Mouse (Mus musculus) stomach, embryonic 14.5 days (tissue): ENCODE results near the gene Arhgef12. TPM values are rescaled to one million over a fixed set of nuclear protein-coding genes. Genes with fewer than 3 reads are reported as not detected.

Source experiments
- ATAC-seq: fragments of 200-750 bp; cut with Nextera tagmentation; 2 replicates; pipeline ENCODE4 v1.8.0; 2017; ENCODE audit warnings: low read depth, moderate TSS enrichment; ENCODE audit not compliant: insufficient number of reproducible peaks, insufficient read depth, low FRiP score
- H3K27ac ChIP-seq: fragments of 300-500 bp; sonication (generic); 2 replicates; pipeline ENCODE4 v1.5.1; 2014; ENCODE audit warnings: mild to moderate bottlenecking, low read length, moderate library complexity, mixed read lengths
- H3K27me3 ChIP-seq: fragments of 300-500 bp; sonication (generic); 2 replicates; pipeline ENCODE4 v1.6.1; 2014; ENCODE audit warnings: low read length, control low read depth, mixed read lengths; ENCODE audit not compliant: control insufficient read depth, insufficient read depth
- H3K36me3 ChIP-seq: fragments of 300-500 bp; sonication (generic); 2 replicates; pipeline ENCODE4 v1.6.1; 2014; ENCODE audit warnings: mild to moderate bottlenecking, control low read depth, low read length, moderate library complexity, mixed read lengths; ENCODE audit not compliant: control insufficient read depth, insufficient read depth
- H3K4me1 ChIP-seq: fragments of 300-500 bp; sonication (generic); 2 replicates; pipeline ENCODE4 v1.6.1; 2014; ENCODE audit warnings: low read length, control low read depth, mixed read lengths; ENCODE audit not compliant: control insufficient read depth, insufficient read depth
- H3K4me2 ChIP-seq: fragments of 300-500 bp; sonication (generic); replicated peaks from 2 replicates; pipeline ENCODE4 v1.6.1; 2014; ENCODE audit warnings: low read depth, low read length, control low read depth
- H3K4me3 ChIP-seq: fragments of 300-500 bp; sonication (generic); 2 replicates; pipeline ENCODE4 v1.5.1; 2014; ENCODE audit warnings: low read depth, low read length, control low read depth
- H3K9ac ChIP-seq: fragments of 300-500 bp; sonication (generic); replicated peaks from 2 replicates; pipeline ENCODE4 v1.6.1; 2014; ENCODE audit warnings: low read depth, mild to moderate bottlenecking, control low read depth, low read length, moderate library complexity, mixed read lengths
- H3K9me3 ChIP-seq: fragments of 300-500 bp; sonication (generic); 2 replicates; pipeline ENCODE4 v1.6.1; 2016; ENCODE audit warnings: low read depth, low read length, control low read depth; ENCODE audit not compliant: control insufficient read depth
- WGBS: fragments of 180-500 bp; shearing (Covaris S2); extraction: QIAGEN DNeasy Blood & Tissue Kit; methylation state at CpG from one replicate; pipeline ENCODE4 v1.1.7; 2014; 5-methylcytosine and 5-hydroxymethylcytosine counted together
- polyA plus RNA-seq: library from polyadenylated mRNA; unstranded; fragments of >200 nt; fragmentation: Nextera tagmentation; extraction: Ambion mirVana; gene quantifications from 2 replicates; pipeline ENCODE4 v1.2.1, GENCODE M21; 2014

Arhgef12 gene
- polyA plus RNA-seq, 1 experiment from 2014 or later: 30.3 TPM

DNA sequence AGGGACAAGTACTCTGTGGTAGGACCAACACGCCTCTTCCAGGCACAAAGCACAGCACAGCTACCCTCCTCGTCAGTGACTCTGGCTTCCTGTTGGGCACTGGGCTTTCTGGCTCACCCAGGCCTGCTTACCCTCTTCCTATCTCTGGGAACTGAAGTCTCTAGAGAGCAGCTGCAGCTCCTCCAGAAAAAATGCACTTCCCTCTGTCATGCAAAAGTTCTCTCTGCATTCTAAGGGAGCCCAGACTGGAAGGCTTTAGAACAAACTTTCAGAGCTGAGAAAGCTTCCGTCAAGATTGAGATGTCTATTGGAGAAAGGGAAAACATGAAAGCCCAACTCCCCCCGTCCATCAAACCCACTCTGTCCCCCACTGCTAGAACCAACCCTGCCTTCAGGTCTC lies 164.9 kb downstream of the Arhgef12 start:
- Histone ChIP-seq H3K9ac (no peak overlapping the region), H3K4me1 (peaks cover 20% of the 10 kb centered on the region), H3K27ac (peak overlapping the region; percentile 48), H3K4me3 (no peak overlapping the region), H3K27me3 (no peaks in the 10 kb centered on the region), H3K36me3 (no peaks in the 10 kb centered on the region), H3K9me3 (no peaks in the 10 kb centered on the region), H3K4me2 (no peak overlapping the region)
- WGBS: 60% methylated on average over 4 of the region's 4 CpGs
- no peak for ATAC-seq

DNA sequence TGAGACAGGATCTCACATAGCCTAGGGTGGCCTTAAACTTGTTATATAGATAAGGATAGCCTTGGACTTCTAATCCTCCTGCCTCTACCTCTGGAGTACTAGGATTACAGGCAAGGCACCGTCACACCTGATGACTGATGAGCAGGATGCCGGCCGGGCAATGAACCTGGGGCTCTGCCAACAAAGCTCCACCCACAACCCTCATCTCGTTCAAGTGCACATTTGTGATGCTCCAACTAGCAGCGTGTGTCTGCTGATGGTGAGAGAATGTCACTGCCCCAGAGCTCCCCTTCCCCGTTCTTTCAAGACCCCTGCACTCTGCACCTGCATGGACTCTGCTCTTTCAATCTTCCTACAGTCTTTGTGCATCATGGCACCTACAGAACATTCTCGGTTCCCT lies 174.9 kb downstream of the Arhgef12 start:
- no peak for ATAC-seq
- no peaks in the 10 kb centered on the region for H3K9me3 ChIP-seq
- no peak overlapping the region for H3K4me3 ChIP-seq
- no peak overlapping the region for H3K4me2 ChIP-seq
- H3K9ac ChIP-seq: no peak overlapping the region
- H3K27ac ChIP-seq: no peak overlapping the region
- H3K36me3 ChIP-seq: no peaks in the 10 kb centered on the region
- H3K27me3 ChIP-seq: no peaks in the 10 kb centered on the region
- WGBS: 26% methylated on average over 7 of the region's 7 CpGs
- H3K4me1 ChIP-seq: peaks cover 6% of the 10 kb centered on the region

DNA sequence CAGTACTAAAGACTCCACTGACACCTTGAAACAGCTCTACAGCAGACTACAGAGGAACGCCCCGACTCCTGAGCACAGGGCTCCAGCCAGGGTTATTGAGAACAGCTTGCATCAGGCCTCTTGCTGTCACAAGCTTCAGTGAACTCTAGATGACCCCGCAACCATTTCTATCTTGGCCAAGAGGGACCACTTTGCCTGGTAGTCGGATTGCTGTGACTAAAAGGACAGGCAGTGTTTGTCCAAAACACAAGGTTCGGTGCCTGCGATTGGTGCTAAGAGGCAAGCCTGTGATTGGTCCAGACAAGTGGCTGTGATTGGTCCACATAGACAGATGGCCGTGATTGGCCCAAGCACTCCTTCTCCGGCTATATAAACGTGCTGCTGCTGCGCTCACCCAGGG lies 179.5 kb downstream of the Arhgef12 start:
- no peak; the same call in 1 of the 2 replicates for ATAC-seq
- Histone ChIP-seq H3K9me3 (no peaks in the 10 kb centered on the region), H3K36me3 (no peaks in the 10 kb centered on the region), H3K4me1 (peaks cover 9% of the 10 kb centered on the region), H3K9ac (no peak overlapping the region), H3K27me3 (no peaks in the 10 kb centered on the region), H3K4me3 (no peak overlapping the region), H3K4me2 (no peak overlapping the region), H3K27ac (no peak overlapping the region)
- 52% methylated on average over 10 of the region's 10 CpGs for WGBS

DNA sequence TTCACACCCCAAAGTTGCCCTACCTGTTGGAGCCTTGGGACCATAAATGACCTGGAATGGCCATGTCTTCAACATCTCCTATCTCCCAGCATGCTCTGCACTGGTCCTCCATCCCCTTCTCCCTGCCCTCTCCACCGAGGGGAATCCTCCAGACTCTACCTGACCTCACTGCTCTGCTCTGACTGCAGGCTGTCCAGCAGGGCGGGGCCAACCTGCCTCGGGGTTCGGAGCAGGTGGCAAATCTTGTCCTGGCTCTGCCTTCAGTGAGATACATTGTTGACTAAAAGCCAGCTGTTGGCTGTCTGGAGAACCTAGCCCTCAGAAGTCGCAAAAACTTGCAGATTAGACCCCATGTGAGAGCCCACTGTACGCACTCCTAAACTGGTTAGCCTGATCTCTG lies 180.5 kb downstream of the Arhgef12 start:
- Histone ChIP-seq H3K27ac (no peak overlapping the region), H3K4me3 (no peak overlapping the region), H3K4me2 (no peak overlapping the region), H3K9me3 (no peaks in the 10 kb centered on the region), H3K36me3 (no peaks in the 10 kb centered on the region), H3K9ac (no peak overlapping the region), H3K4me1 (peaks cover 9% of the 10 kb centered on the region), H3K27me3 (no peaks in the 10 kb centered on the region)
- no peak for ATAC-seq
- 55% methylated on average over 6 of the region's 6 CpGs for WGBS

DNA sequence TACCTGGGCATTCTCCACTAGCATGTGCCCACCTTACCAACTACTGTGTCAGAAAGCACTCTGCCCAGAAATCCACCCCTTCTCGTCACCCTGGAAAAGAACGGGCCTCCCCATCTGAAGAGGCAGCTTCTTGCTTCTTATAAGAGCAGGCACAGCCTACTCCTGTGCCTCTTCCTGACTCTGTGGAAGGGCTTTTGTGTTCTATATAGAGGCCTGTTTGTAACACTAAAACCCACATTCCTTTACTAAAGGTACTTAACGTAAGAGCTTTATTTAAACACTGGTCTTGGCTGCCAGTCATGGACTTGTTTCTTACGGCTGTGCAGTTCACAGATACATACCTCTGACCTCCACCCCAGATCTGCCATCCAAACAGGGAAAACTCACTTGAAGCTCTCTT lies 185.2 kb downstream of the Arhgef12 start:
- ATAC-seq: no peak

DNA sequence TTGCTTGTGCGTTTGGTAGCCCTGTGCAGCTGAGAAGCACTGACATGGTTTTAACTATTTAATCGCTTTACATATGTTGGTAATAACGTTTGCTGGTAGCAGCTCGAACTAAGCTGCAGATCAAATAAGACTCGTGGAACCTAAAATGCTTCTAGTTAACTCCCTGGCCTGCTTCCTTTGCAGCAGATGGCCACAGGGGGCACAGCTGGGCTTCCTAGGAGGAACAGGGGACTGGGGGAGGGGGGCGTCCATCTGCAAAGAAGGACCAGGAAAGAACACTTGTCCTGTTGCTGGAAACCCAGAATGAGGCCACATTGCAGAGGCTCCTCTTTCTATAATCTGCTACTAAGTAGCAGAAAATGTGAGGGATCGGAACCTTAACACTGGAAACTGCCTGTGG lies 186.8 kb downstream of the Arhgef12 start:
- 48% methylated on average over 7 of the region's 7 CpGs for WGBS
- H3K27ac ChIP-seq: no peak overlapping the region

More for the DNA sequence above, 185.2 kb downstream of the Arhgef12 start:
- no peaks in the 10 kb centered on the region for H3K9me3 ChIP-seq
- no peak overlapping the region for H3K27ac ChIP-seq
- no peak overlapping the region for H3K9ac ChIP-seq
- no peak overlapping the region for H3K4me3 ChIP-seq
- H3K4me2 ChIP-seq: no peak overlapping the region
- peaks cover 6% of the 10 kb centered on the region; the same call in 1 of the 2 replicates for H3K4me1 ChIP-seq
- 58% methylated on average over 4 of the region's 4 CpGs for WGBS
- H3K36me3 ChIP-seq: no peaks in the 10 kb centered on the region
- no peaks in the 10 kb centered on the region for H3K27me3 ChIP-seq

DNA sequence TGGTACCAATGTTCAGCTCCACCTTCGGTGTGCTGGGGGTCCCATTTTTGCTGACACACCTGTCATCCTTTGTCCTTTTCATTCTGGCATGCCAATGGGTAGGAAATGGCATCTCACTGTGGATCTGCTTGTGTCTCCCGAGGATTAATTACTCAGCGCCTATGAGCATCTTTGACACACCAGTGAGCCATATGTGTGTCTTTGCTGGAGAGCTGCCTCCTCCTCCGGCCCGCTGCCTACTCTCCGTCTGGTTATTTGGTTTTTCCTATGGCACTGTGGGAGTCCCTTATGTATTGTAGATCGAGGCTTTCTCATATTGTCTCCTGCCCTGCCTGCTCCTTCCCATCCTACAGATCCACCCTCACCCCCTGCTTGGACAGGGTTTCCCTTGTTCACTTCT lies 189.1 kb downstream of the Arhgef12 start:
- H3K27me3 ChIP-seq: no peaks in the 10 kb centered on the region
- no peaks in the 10 kb centered on the region for H3K9me3 ChIP-seq
- WGBS: 89% methylated on average over 7 of the region's 7 CpGs

More for the DNA sequence above, 186.8 kb downstream of the Arhgef12 start:
- no peak overlapping the region for H3K9ac ChIP-seq
- H3K36me3 ChIP-seq: no peaks in the 10 kb centered on the region
- H3K27me3 ChIP-seq: no peaks in the 10 kb centered on the region
- H3K4me1 ChIP-seq: 0 out of 2 replicates have a peak, but pooled peaks cover 3% of the 10 kb centered on the region
- no peak for ATAC-seq
- no peak overlapping the region for H3K4me3 ChIP-seq
- no peaks in the 10 kb centered on the region for H3K9me3 ChIP-seq
- no peak overlapping the region for H3K4me2 ChIP-seq

More for the DNA sequence above, 189.1 kb downstream of the Arhgef12 start:
- no peak overlapping the region for H3K9ac ChIP-seq
- 0 out of 2 replicates have a peak, but pooled peaks cover 3% of the 10 kb centered on the region for H3K4me1 ChIP-seq
- no peak overlapping the region for H3K4me2 ChIP-seq
- H3K4me3 ChIP-seq: no peak overlapping the region
- no peak overlapping the region for H3K27ac ChIP-seq
- ATAC-seq: no peak
- no peaks in the 10 kb centered on the region for H3K36me3 ChIP-seq

Other genes with a start within 250 kb of the Arhgef12 start
- gene Grik4, start 162.7 kb downstream of the Arhgef12 start, polyA plus RNA-seq: 0.52 and 1.4 TPM in 2 replicates
- 4.7 and 5.5 TPM in 2 replicates for gene Tmem136, start 9.3 kb upstream of the Arhgef12 start, polyA plus RNA-seq
- 0.27 and 0.71 TPM in 2 replicates for gene Pou2f3, start 103.1 kb upstream of the Arhgef12 start, polyA plus RNA-seq
- 92.9 and 99.3 TPM in 2 replicates for gene Oaf, start 132.7 kb upstream of the Arhgef12 start, polyA plus RNA-seq
- 24.6 and 27.9 TPM in 2 replicates for gene Trim29, start 203.6 kb upstream of the Arhgef12 start, polyA plus RNA-seq